Mouse (Mus musculus) lung, postnatal 0 days (tissue): Measurements from ENCODE around the gene Nin. TPM values are rescaled to one million over a fixed set of nuclear protein-coding genes. Genes with fewer than 3 reads are reported as not detected.

Experiments
- ATAC-seq: fragments of 200-750 bp; cut with Nextera tagmentation; 2 replicates; pipeline ENCODE4 v1.8.0; 2017; ENCODE audit warnings: moderate library complexity
- DNase-seq: peaks from one replicate; pipeline ENCODE4 v3.0.0-alpha.2; 2016; ENCODE audit warnings: low spot score
- H3K27ac ChIP-seq: fragments of 300-500 bp; sonication (generic); 2 replicates; pipeline ENCODE4 v1.5.1; 2014; ENCODE audit warnings: antibody characterized with exemption, mild to moderate bottlenecking, low read length, mixed read lengths
- H3K27me3 ChIP-seq: fragments of 300-500 bp; sonication (generic); replicated peaks from 2 replicates; pipeline ENCODE4 v1.6.1; 2014; ENCODE audit warnings: low read length, mixed read lengths; ENCODE audit not compliant: insufficient read depth
- H3K36me3 ChIP-seq: fragments of 300-500 bp; sonication (generic); 2 replicates; pipeline ENCODE4 v1.6.1; 2014; ENCODE audit warnings: low read length, mixed read lengths; ENCODE audit not compliant: insufficient read depth
- H3K4me1 ChIP-seq: fragments of 300-500 bp; sonication (generic); 2 replicates; pipeline ENCODE4 v1.6.1; 2014; ENCODE audit warnings: antibody characterized with exemption, low read depth, low read length, mixed read lengths; ENCODE audit not compliant: insufficient read depth
- H3K4me2 ChIP-seq: fragments of 300-500 bp; sonication (generic); replicated peaks from 2 replicates; pipeline ENCODE4 v1.6.1; 2014; ENCODE audit warnings: low read depth, mild to moderate bottlenecking, low read length, moderate library complexity, mixed read lengths
- H3K4me3 ChIP-seq: fragments of 300-500 bp; sonication (generic); 2 replicates; pipeline ENCODE4 v1.5.1; 2014; ENCODE audit warnings: low read depth, low read length
- H3K9ac ChIP-seq: fragments of 300-500 bp; sonication (generic); replicated peaks from 2 replicates; pipeline ENCODE4 v1.6.1; 2014; ENCODE audit warnings: low read depth, mild to moderate bottlenecking
- H3K9me3 ChIP-seq: fragments of 300-500 bp; sonication (generic); 2 replicates; pipeline ENCODE4 v1.6.1; 2016; ENCODE audit warnings: low read length, mixed read lengths
- CTCF ChIP-seq: IDR thresholded peaks from 2 replicates; pipeline ENCODE4 v1.5.1; 2016; ENCODE audit warnings: antibody characterized with exemption, mild to moderate bottlenecking
- EP300 ChIP-seq: IDR thresholded peaks from 2 replicates; pipeline ENCODE4 v1.6.1; 2016; ENCODE audit warnings: antibody characterized with exemption, mild to moderate bottlenecking, control low read depth
- WGBS: fragments of 180-500 bp; shearing (Covaris S2); extraction: QIAGEN DNeasy Blood & Tissue Kit; methylation state at CpG from one replicate; pipeline ENCODE4 v1.1.7; 2014; 5-methylcytosine and 5-hydroxymethylcytosine counted together
- polyA plus RNA-seq: library from polyadenylated mRNA; unstranded; fragments of >200 nt; fragmentation: Nextera tagmentation; extraction: Ambion mirVana; gene quantifications from 2 replicates; pipeline ENCODE4 v1.2.1, GENCODE M21; 2015

Nin gene
- polyA plus RNA-seq, 1 experiment from 2014 or later, result 8.3 TPM

DNA sequence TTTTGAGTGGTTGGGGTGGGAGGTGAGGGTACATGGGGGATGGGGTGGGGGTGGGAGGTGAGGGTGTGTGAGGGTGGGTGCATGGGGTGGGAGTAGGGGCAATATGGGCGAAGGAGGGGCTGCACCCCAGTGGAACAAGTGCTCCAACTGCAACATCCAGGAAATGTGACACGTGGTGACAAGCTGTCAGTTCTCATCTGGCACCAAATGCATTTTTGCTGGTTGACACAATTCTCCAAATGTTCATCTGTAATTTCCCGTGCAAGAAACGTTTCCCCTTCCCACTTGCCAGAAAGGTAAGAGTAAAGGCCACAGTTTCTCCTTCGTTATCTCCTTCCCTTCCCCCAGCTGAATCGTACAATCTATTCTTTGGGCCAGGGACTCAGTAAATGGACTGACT is 7.6 kb downstream of the Nin start:
- 47% methylated on average over 6 of the region's 6 CpGs for WGBS
- H3K4me3 ChIP-seq, result no peak overlapping the region
- H3K27ac ChIP-seq, result no peak overlapping the region
- H3K27me3 ChIP-seq, result no peaks in the 10 kb centered on the region
- H3K9ac ChIP-seq, result no peak overlapping the region
- TF ChIP-seq CTCF (no peak), EP300 (no peak)
- DNase-seq (no peak), ATAC-seq (no peak)
- no peaks in the 10 kb centered on the region for H3K36me3 ChIP-seq
- H3K9me3 ChIP-seq, result no peaks in the 10 kb centered on the region
- H3K4me1 ChIP-seq, result peaks cover 15% of the 10 kb centered on the region; the same call in 1 of the 2 replicates
- H3K4me2 ChIP-seq, result no peak overlapping the region

DNA sequence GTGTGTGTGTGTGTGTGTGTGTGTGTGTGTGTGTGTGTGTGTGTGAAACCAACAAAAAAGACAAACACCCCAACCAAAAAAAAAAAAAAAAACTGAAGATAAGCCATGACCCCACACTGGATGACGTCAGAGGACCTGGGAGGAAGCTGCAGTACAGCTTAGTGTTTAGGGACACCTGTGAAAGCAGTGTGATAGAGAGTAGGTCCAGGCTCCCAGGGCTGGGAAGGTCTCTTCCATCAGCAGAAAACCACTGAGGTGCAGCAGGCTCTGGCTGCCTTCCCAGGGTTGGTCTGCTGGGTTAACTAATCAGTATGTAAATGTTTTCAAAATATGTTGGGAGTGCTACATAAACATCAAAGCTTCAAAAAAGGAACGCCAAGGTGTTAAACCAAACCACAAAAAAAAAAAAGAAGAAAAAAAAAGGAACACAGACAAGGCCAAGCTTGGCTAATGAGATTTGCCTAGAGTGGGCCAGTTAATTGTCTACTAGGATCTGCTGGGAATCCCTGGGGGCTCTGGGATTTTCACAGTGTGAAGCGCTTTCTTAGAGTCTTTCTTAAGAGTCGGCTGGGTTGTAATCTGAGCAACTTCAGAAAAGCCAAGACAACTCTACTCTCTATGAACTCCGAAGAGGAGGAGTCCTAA is 8.6 kb downstream of the Nin start:
- WGBS, result 52% methylated on average over 5 of the region's 5 CpGs
- ATAC-seq (no peak), DNase-seq (no peak)
- TF ChIP-seq EP300 (no peak), CTCF (no peak)
- Histone ChIP-seq H3K27me3 (no peaks in the 10 kb centered on the region), H3K4me1 (peaks cover 6% of the 10 kb centered on the region; the same call in 1 of the 2 replicates), H3K4me2 (no peak overlapping the region), H3K4me3 (no peak overlapping the region), H3K9me3 (no peaks in the 10 kb centered on the region), H3K27ac (no peak overlapping the region), H3K9ac (no peak overlapping the region), H3K36me3 (no peaks in the 10 kb centered on the region)

GRCm38 (mm10) chr12:70104199-70104598 is 9.3 kb downstream of the Nin start:
- 50% methylated on average over 4 of the region's 4 CpGs for WGBS
- no peak for ATAC-seq
- 0 out of 2 replicates have a peak, but pooled peaks cover 5% of the 10 kb centered on the region for H3K4me1 ChIP-seq

GRCm38 (mm10) chr12:70103257-70103656 is 10.3 kb downstream of the Nin start:
- no peak for DNase-seq
- TF ChIP-seq CTCF (no peak), EP300 (no peak)
- 97% methylated on average over 4 of the region's 4 CpGs for WGBS

More at GRCm38 (mm10) chr12:70104199-70104598, 9.3 kb downstream of the Nin start:
- H3K9ac ChIP-seq, result no peak overlapping the region
- no peak overlapping the region for H3K27ac ChIP-seq
- no peak overlapping the region for H3K4me3 ChIP-seq
- H3K9me3 ChIP-seq, result no peaks in the 10 kb centered on the region
- H3K27me3 ChIP-seq, result no peaks in the 10 kb centered on the region
- no peak overlapping the region for H3K4me2 ChIP-seq
- TF ChIP-seq EP300 (no peak), CTCF (no peak)
- no peaks in the 10 kb centered on the region for H3K36me3 ChIP-seq
- DNase-seq, result no peak

GRCm38 (mm10) chr12:70102426-70102825 is 11.1 kb downstream of the Nin start:
- Histone ChIP-seq H3K4me1 (0 out of 2 replicates have a peak, but pooled peaks cover 5% of the 10 kb centered on the region), H3K9ac (no peak overlapping the region), H3K9me3 (no peaks in the 10 kb centered on the region), H3K4me2 (no peak overlapping the region), H3K27ac (no peak overlapping the region), H3K4me3 (no peak overlapping the region), H3K27me3 (no peaks in the 10 kb centered on the region), H3K36me3 (no peaks in the 10 kb centered on the region)
- TF ChIP-seq EP300 (peak; percentile 17; the same call in 1 of the 2 replicates), CTCF (no peak)
- DNase-seq, result peak; percentile 82
- 56% methylated on average over 9 of the region's 9 CpGs for WGBS
- peak; percentile 91 for ATAC-seq

More at GRCm38 (mm10) chr12:70103257-70103656, 10.3 kb downstream of the Nin start:
- no peak overlapping the region for H3K4me3 ChIP-seq
- no peak for ATAC-seq
- no peaks in the 10 kb centered on the region for H3K9me3 ChIP-seq
- no peak overlapping the region for H3K4me2 ChIP-seq
- H3K4me1 ChIP-seq, result 0 out of 2 replicates have a peak, but pooled peaks cover 5% of the 10 kb centered on the region
- no peak overlapping the region for H3K27ac ChIP-seq
- no peaks in the 10 kb centered on the region for H3K27me3 ChIP-seq
- no peak overlapping the region for H3K9ac ChIP-seq
- no peaks in the 10 kb centered on the region for H3K36me3 ChIP-seq

DNA sequence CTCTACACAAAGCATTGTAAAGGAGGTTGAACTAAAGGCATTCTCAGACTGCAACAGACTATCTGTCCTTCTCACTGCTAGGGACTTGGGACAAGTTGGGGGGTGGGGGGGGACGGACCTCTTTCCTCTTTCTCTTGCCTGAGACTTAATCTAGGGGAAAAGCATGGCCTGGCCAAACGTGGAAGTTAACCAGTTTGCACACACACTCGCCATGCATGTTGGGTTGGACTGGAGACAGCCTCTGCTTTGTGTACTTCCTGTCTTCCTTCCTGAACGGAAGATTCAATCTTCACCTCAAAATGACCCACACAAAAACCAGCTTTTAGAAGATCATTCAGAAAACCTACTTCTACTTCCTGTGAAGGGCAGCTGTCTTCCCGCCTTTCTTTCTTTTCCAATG is 11.7 kb downstream of the Nin start:
- Histone ChIP-seq H3K9me3 (no peaks in the 10 kb centered on the region), H3K4me3 (no peak overlapping the region), H3K27me3 (no peaks in the 10 kb centered on the region), H3K9ac (no peak overlapping the region), H3K27ac (peak overlapping the region; percentile 7; the same call in 1 of the 2 replicates), H3K4me1 (0 out of 2 replicates have a peak, but pooled peaks cover 5% of the 10 kb centered on the region), H3K4me2 (no peak overlapping the region), H3K36me3 (no peaks in the 10 kb centered on the region)
- TF ChIP-seq CTCF, result no peak
- no peak for TF ChIP-seq EP300
- ATAC-seq, result no peak
- DNase-seq, result no peak
- 61% methylated on average over 5 of the region's 5 CpGs for WGBS
